Mouse (Mus musculus): ENCODE results near the gene Oas1g. TPM values are rescaled to one million over a fixed set of nuclear protein-coding genes. Genes with fewer than 3 reads are reported as not detected.
"Not testable (repeated sequence)": the region's sequence is repeated elsewhere in the genome, so short reads cannot be mapped to it uniquely, and the experiment has no call there.

The Oas1g gene
- polyA plus RNA-seq, 1 experiment from 2014 or later, result not detected

DNA sequence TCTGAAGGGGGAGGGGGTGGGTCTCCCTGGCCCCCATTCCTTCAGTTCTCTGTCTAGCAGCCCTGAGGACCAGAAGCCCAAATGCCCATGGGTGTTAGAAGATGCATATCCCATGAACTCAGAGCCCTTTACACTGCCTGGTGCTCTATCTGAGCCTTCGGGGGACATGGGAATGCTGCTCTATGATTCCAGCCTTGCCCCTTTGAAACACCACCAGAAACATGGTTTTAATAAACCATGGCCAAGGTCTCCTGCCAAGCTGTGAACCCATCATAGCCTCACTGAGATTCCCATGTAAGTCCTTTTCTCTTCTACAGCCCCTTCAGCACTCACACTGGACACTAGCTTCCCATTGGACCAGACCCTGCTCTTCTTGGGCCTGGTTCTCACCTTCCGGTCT is 2.6 kb upstream of the Oas1g start:
- Histone ChIP-seq H3K27ac (ENCODE audit: poor library complexity, severe bottlenecking) (no peak overlapping the region), H3K27me3 (replicated peaks) (peaks cover 8% of the 10 kb centered on the region; the same call in 1 of the 2 replicates), H3K4me3 (no peak overlapping the region), H3K4me1 (replicated peaks) (no peaks in the 10 kb centered on the region), H3K9me3 (replicated peaks) (0 out of 2 replicates have a peak, but pooled peaks cover 4% of the 10 kb centered on the region), H3K9ac (no peak overlapping the region), H3K4me2 (no peak overlapping the region), H3K36me3 (no peaks in the 10 kb centered on the region)
- WGBS, result 74% methylated on average over 2 of the region's 2 CpGs
- no peak for ATAC-seq (ENCODE audit: insufficient number of reproducible peaks, low FRiP score)

- not testable (repeated sequence) for H3K9ac ChIP-seq; H3K27me3 ChIP-seq (replicated peaks); ATAC-seq (ENCODE audit: insufficient number of reproducible peaks, low FRiP score); H3K36me3 ChIP-seq; H3K9me3 ChIP-seq (replicated peaks); H3K27ac ChIP-seq (ENCODE audit: poor library complexity, severe bottlenecking); H3K4me3 ChIP-seq; H3K4me1 ChIP-seq (replicated peaks); H3K4me2 ChIP-seq
- 29% methylated on average over 4 of the region's 4 CpGs for WGBS
Measured at GRCm38 (mm10) chr5:120888294-120888815, 942 bp upstream of the Oas1g start.

GRCm38 (mm10) chr5:120887831-120888230 is 418 bp upstream of the Oas1g start:
- whole genome bisulfite sequencing, result 37% methylated on average over 6 of the region's 6 CpGs
- H3K4me1 ChIP-seq (replicated peaks), result no peaks in the 10 kb centered on the region
- no peak for ATAC-seq (ENCODE audit: insufficient number of reproducible peaks, low FRiP score)
- no peak overlapping the region for H3K4me2 ChIP-seq
- no peak overlapping the region for H3K9ac ChIP-seq
- H3K9me3 ChIP-seq (replicated peaks), result 0 out of 2 replicates have a peak, but pooled peaks cover 4% of the 10 kb centered on the region
- no peak overlapping the region for H3K4me3 ChIP-seq
- H3K27ac ChIP-seq (ENCODE audit: poor library complexity, severe bottlenecking), result no peak overlapping the region
- no peaks in the 10 kb centered on the region for H3K36me3 ChIP-seq
- peaks cover 8% of the 10 kb centered on the region; the same call in 1 of the 2 replicates for H3K27me3 ChIP-seq (replicated peaks)

DNA sequence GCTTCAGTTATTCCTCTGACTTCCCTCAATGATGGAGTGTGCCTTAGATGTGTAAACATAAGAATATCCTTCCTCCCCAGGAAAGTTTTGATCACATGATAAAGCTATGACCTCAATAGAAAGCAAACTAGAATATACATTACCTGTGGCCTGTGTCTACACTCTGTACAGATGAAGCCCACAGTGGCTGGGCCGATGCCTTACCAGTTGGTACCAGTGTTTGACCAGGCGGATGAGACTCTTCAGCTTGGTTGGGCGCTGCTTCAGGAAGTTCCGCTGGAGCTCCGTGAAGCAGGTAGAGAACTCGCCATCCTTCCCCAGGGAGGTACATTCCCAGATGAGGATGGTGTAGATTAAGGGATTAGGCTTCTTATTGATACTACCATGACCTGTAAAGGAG is 5.7 kb downstream of the Oas1g start:
- H3K27me3 ChIP-seq (replicated peaks); ATAC-seq (ENCODE audit: insufficient number of reproducible peaks, low FRiP score); H3K4me2 ChIP-seq; H3K4me3 ChIP-seq; H3K9ac ChIP-seq; H3K36me3 ChIP-seq; H3K27ac ChIP-seq (ENCODE audit: poor library complexity, severe bottlenecking); H3K4me1 ChIP-seq (replicated peaks); H3K9me3 ChIP-seq (replicated peaks): not testable (repeated sequence)
- WGBS, result 83% methylated on average over 6 of the region's 6 CpGs

GRCm38 (mm10) chr5:120878803-120879202 is 8.6 kb downstream of the Oas1g start:
- not testable (repeated sequence) for H3K4me2 ChIP-seq; ATAC-seq (ENCODE audit: insufficient number of reproducible peaks, low FRiP score); H3K4me1 ChIP-seq (replicated peaks); H3K27me3 ChIP-seq (replicated peaks); H3K9ac ChIP-seq; H3K27ac ChIP-seq (ENCODE audit: poor library complexity, severe bottlenecking); H3K9me3 ChIP-seq (replicated peaks); H3K4me3 ChIP-seq; H3K36me3 ChIP-seq
- WGBS, result 59% methylated on average over 2 of the region's 2 CpGs

DNA sequence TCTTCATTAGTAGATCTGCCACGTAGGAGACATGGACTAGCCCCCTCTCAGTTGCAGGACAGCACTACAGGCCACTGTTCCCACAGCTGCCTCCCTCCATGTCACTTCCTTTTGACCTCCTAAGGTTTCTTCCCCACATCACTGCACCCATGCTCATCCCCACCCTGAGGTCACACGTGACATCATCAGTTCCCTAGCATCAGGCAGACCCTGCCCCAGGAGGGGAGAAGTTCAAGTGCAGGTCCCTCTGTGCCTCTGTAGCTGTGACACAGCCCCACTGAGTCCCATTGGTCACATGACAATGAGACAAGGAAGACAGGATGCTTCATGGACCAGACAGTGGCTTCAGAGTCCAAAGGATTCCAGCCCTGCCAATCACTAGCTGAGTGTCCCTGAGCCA is 10.0 kb downstream of the Oas1g start:
- H3K4me3 ChIP-seq; H3K9me3 ChIP-seq (replicated peaks); H3K4me2 ChIP-seq; H3K9ac ChIP-seq; H3K36me3 ChIP-seq; H3K27ac ChIP-seq (ENCODE audit: poor library complexity, severe bottlenecking); ATAC-seq (ENCODE audit: insufficient number of reproducible peaks, low FRiP score); H3K4me1 ChIP-seq (replicated peaks); H3K27me3 ChIP-seq (replicated peaks): not testable (repeated sequence)
- WGBS, result 63% methylated on average over 2 of the region's 2 CpGs

- H3K4me3 ChIP-seq; H3K9ac ChIP-seq; H3K27ac ChIP-seq (ENCODE audit: poor library complexity, severe bottlenecking); H3K4me1 ChIP-seq (replicated peaks); ATAC-seq (ENCODE audit: insufficient number of reproducible peaks, low FRiP score); H3K9me3 ChIP-seq (replicated peaks); H3K27me3 ChIP-seq (replicated peaks); H3K4me2 ChIP-seq; H3K36me3 ChIP-seq: not testable (repeated sequence)
- WGBS, result 40% methylated on average over 2 of the region's 3 CpGs
Measured at GRCm38 (mm10) chr5:120876839-120877238, 10.6 kb downstream of the Oas1g start.

DNA sequence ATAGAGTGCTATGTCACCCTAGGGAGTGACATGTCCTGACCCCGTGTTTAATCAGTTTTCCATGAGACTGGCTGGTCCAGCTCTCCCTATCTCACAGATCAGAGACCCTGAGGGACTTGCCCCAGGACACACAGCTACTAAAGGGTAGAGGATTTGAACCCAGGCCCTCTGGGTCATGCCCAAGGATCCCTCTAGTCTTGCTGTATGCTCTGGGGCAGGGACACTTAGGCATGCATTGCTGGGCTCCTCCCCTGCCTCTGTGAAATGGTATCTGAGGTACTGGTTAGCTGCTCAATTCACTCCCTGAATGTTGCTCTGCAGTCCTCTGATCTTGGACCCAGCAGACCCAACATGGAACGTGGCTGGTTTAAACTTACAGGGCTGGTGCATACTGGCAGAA is 15.9 kb downstream of the Oas1g start:
- H3K9me3 ChIP-seq (replicated peaks), result no peaks in the 10 kb centered on the region
- H3K27me3 ChIP-seq (replicated peaks), result peaks cover 15% of the 10 kb centered on the region; the same call in 1 of the 2 replicates
- no peak overlapping the region for H3K9ac ChIP-seq
- WGBS, result 56% methylated on average over 2 of the region's 2 CpGs
- H3K36me3 ChIP-seq, result no peaks in the 10 kb centered on the region
- H3K4me3 ChIP-seq, result no peak overlapping the region
- H3K4me1 ChIP-seq (replicated peaks), result no peaks in the 10 kb centered on the region
- H3K4me2 ChIP-seq, result no peak overlapping the region
- ATAC-seq (ENCODE audit: insufficient number of reproducible peaks, low FRiP score), result no peak
- H3K27ac ChIP-seq (ENCODE audit: poor library complexity, severe bottlenecking), result no peak overlapping the region

GRCm38 (mm10) chr5:120870782-120871181 is 16.6 kb downstream of the Oas1g start:
- no peaks in the 10 kb centered on the region for H3K36me3 ChIP-seq
- no peak overlapping the region for H3K27ac ChIP-seq (ENCODE audit: poor library complexity, severe bottlenecking)
- no peak overlapping the region for H3K4me3 ChIP-seq
- no peak for ATAC-seq (ENCODE audit: insufficient number of reproducible peaks, low FRiP score)
- H3K27me3 ChIP-seq (replicated peaks), result peaks cover 15% of the 10 kb centered on the region; the same call in 1 of the 2 replicates
- no peak overlapping the region for H3K9ac ChIP-seq
- H3K4me2 ChIP-seq, result no peak overlapping the region
- no peaks in the 10 kb centered on the region for H3K4me1 ChIP-seq (replicated peaks)
- no peaks in the 10 kb centered on the region for H3K9me3 ChIP-seq (replicated peaks)
- WGBS, result 82% methylated on average over 7 of the region's 7 CpGs

DNA sequence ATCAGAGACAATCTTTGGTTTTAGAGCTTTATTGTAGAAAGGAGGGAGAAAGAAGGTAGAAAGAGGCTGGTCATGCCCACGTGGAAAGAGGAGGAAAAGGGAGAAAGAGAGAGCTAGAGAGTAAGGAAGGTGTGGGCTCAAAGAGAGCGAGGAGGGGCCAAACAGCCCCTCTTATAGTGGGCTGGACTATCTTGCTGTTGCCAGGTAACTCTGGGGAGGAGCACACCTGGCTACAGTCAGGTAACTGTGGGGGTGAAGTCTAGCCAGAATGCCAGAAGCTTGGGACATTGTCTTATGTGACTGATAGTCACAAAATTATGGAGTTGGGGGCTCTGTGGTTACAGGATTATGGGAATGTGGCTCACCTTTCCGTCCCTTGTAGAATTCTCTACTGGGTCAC is 17.3 kb downstream of the Oas1g start:
- peaks cover 15% of the 10 kb centered on the region; the same call in 1 of the 2 replicates for H3K27me3 ChIP-seq (replicated peaks)
- no peak for ATAC-seq (ENCODE audit: insufficient number of reproducible peaks, low FRiP score)
- H3K9me3 ChIP-seq (replicated peaks), result no peaks in the 10 kb centered on the region
- WGBS, result 59% methylated on average over 3 of the region's 3 CpGs
- no peaks in the 10 kb centered on the region for H3K36me3 ChIP-seq
- H3K27ac ChIP-seq (ENCODE audit: poor library complexity, severe bottlenecking), result no peak overlapping the region
- no peak overlapping the region for H3K9ac ChIP-seq
- no peak overlapping the region for H3K4me2 ChIP-seq
- H3K4me1 ChIP-seq (replicated peaks), result no peaks in the 10 kb centered on the region
- H3K4me3 ChIP-seq, result no peak overlapping the region

DNA sequence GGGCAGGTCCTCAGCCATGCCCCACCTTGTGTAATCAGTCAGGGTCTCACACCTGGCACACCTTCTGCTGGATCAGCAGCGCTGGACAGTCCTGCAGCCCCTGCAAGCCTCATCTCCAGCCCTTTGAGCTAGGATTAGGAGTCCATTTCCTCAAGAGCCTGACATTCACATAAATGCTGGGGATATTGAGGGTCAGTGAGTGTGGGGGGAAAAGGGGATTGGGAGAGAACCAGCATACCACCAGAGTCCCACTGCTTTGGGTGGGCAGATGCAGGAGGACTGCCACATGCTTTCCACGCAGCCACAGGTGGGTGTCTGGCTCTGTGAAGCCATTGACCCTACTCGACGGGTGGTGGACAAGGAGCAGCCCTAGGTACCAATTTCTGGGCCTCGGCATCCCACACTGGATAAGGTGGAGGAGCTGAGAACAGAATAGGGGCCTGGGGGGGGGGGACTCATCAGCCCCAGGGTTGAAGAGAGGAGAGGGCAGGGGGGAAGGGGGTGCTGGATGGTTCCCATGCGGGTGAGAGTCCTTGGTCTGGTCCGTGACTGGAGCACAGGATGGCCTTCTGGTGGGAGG is 17.9 kb downstream of the Oas1g start:
- ATAC-seq (ENCODE audit: insufficient number of reproducible peaks, low FRiP score), result no peak
- peaks cover 15% of the 10 kb centered on the region; the same call in 1 of the 2 replicates for H3K27me3 ChIP-seq (replicated peaks)
- 70% methylated on average over 7 of the region's 7 CpGs for WGBS
- H3K4me2 ChIP-seq, result no peak overlapping the region
- no peak overlapping the region for H3K9ac ChIP-seq
- H3K9me3 ChIP-seq (replicated peaks), result no peaks in the 10 kb centered on the region
- no peak overlapping the region for H3K27ac ChIP-seq (ENCODE audit: poor library complexity, severe bottlenecking)
- H3K36me3 ChIP-seq, result no peaks in the 10 kb centered on the region
- H3K4me3 ChIP-seq, result no peak overlapping the region
- H3K4me1 ChIP-seq (replicated peaks), result no peaks in the 10 kb centered on the region

GRCm38 (mm10) chr5:120865336-120865860 is 22.0 kb downstream of the Oas1g start:
- Histone ChIP-seq H3K9me3 (replicated peaks) (no peaks in the 10 kb centered on the region), H3K4me1 (replicated peaks) (no peaks in the 10 kb centered on the region), H3K9ac (no peak overlapping the region), H3K27ac (ENCODE audit: poor library complexity, severe bottlenecking) (no peak overlapping the region), H3K36me3 (no peaks in the 10 kb centered on the region), H3K27me3 (replicated peaks) (peaks cover 3% of the 10 kb centered on the region; the same call in 1 of the 2 replicates), H3K4me3 (no peak overlapping the region), H3K4me2 (no peak overlapping the region)
- no peak for ATAC-seq (ENCODE audit: insufficient number of reproducible peaks, low FRiP score)
- 64% methylated on average over 3 of the region's 3 CpGs for WGBS

All from heart, embryonic 12.5 days (tissue).